Mouse (Mus musculus) liver, embryonic 14.5 days (tissue): ENCODE measurements around the gene Nol12. TPM values are rescaled to one million over a fixed set of nuclear protein-coding genes. Genes with fewer than 3 reads are reported as not detected.

ENCODE experiments used
- ATAC-seq: fragments of 200-750 bp; cut with Nextera tagmentation; 2 replicates; pipeline ENCODE4 v1.8.0; 2017; ENCODE audit warnings: moderate number of reproducible peaks, mild to moderate bottlenecking, moderate library complexity; ENCODE audit not compliant: insufficient read depth
- DNase-seq, 3 experiments: peaks; one replicate each; pipeline ENCODE4 v3.0.0-alpha.2; 2012 to 2013; ENCODE audit warnings: low read depth in 3 of 3, low spot score in 3 of 3
- H3K27ac ChIP-seq: fragments of 300-500 bp; sonication (generic); 2 replicates; pipeline ENCODE4 v1.5.1; 2014; ENCODE audit warnings: moderate library complexity, mild to moderate bottlenecking, control low read depth, inconsistent platforms
- H3K27me3 ChIP-seq: fragments of 300-500 bp; sonication (generic); 2 replicates; pipeline ENCODE4 v1.6.1; 2014; ENCODE audit warnings: mild to moderate bottlenecking, low read length, moderate library complexity; ENCODE audit not compliant: control insufficient read depth, insufficient read depth
- H3K36me3 ChIP-seq: fragments of 300-500 bp; sonication (generic); replicated peaks from 2 replicates; pipeline ENCODE4 v1.6.1; 2014; ENCODE audit warnings: low read depth; ENCODE audit not compliant: control insufficient read depth, insufficient read depth
- H3K4me1 ChIP-seq, 2 experiments: fragments of 200-500 bp in 1 of 2; fragments of 300-500 bp in 1 of 2; sonication (generic) in 1 of 2; replicated peaks; 2 replicates each; pipeline ENCODE4 v1.6.1; 2012 to 2014; ENCODE audit warnings: antibody characterized with exemption in 1 of 2, inconsistent platforms in 1 of 2, low read length in 1 of 2; ENCODE audit not compliant: control insufficient read depth in 2 of 2, insufficient read depth in 2 of 2
- H3K4me2 ChIP-seq: fragments of 300-500 bp; sonication (generic); 2 replicates; pipeline ENCODE4 v1.6.1; 2014; ENCODE audit warnings: low read depth, mild to moderate bottlenecking, control low read depth, moderate library complexity
- H3K4me3 ChIP-seq, 2 experiments: fragments of 200-500 bp in 1 of 2; fragments of 300-500 bp in 1 of 2; sonication (generic) in 1 of 2; 2 replicates each; pipeline ENCODE4 v1.5.1; 2012 to 2014; ENCODE audit warnings: low read depth in 2 of 2, low read length in 2 of 2, mild to moderate bottlenecking in 2 of 2, control low read depth in 1 of 2, inconsistent platforms in 1 of 2, moderate library complexity in 1 of 2; ENCODE audit not compliant: insufficient read depth in 1 of 2
- H3K9ac ChIP-seq: fragments of 300-500 bp; sonication (generic); replicated peaks from 2 replicates; pipeline ENCODE4 v1.6.1; 2014; ENCODE audit warnings: mild to moderate bottlenecking, control low read depth, moderate library complexity
- H3K9me3 ChIP-seq: fragments of 300-500 bp; sonication (generic); 2 replicates; pipeline ENCODE4 v1.6.1; 2016; ENCODE audit warnings: low read length, mixed read lengths; ENCODE audit not compliant: control insufficient read depth
- CTCF ChIP-seq: IDR thresholded peaks from 2 replicates; pipeline ENCODE4 v1.5.1; 2016; ENCODE audit warnings: antibody characterized with exemption, low read depth, control low read depth
- EP300 ChIP-seq: IDR thresholded peaks from 2 replicates; pipeline ENCODE4 v1.6.1; 2016; ENCODE audit warnings: antibody characterized with exemption, low read depth
- WGBS: fragments of 180-500 bp; shearing (Covaris S2); extraction: QIAGEN DNeasy Blood & Tissue Kit; methylation state at CpG from one replicate; pipeline ENCODE4 v1.1.7; 2014; ENCODE audit not compliant: insufficient replicate concordance; 5-methylcytosine and 5-hydroxymethylcytosine counted together
- polyA plus RNA-seq, 2 experiments: library from polyadenylated mRNA; depleted of rRNA in 1 of 2; stranded (reverse) in 1 of 2; unstranded in 1 of 2; fragments of >200 nt; fragmentation: Nextera tagmentation in 1 of 2; extraction: Ambion mirVana in 1 of 2; gene quantifications; 2 replicates each; pipeline versions ENCODE4 v1.2.1 to v1.2.3; 2012 to 2014

The Nol12 gene
- polyA plus RNA-seq, 2 experiments = 17.5 to 32.7 TPM

DNA sequence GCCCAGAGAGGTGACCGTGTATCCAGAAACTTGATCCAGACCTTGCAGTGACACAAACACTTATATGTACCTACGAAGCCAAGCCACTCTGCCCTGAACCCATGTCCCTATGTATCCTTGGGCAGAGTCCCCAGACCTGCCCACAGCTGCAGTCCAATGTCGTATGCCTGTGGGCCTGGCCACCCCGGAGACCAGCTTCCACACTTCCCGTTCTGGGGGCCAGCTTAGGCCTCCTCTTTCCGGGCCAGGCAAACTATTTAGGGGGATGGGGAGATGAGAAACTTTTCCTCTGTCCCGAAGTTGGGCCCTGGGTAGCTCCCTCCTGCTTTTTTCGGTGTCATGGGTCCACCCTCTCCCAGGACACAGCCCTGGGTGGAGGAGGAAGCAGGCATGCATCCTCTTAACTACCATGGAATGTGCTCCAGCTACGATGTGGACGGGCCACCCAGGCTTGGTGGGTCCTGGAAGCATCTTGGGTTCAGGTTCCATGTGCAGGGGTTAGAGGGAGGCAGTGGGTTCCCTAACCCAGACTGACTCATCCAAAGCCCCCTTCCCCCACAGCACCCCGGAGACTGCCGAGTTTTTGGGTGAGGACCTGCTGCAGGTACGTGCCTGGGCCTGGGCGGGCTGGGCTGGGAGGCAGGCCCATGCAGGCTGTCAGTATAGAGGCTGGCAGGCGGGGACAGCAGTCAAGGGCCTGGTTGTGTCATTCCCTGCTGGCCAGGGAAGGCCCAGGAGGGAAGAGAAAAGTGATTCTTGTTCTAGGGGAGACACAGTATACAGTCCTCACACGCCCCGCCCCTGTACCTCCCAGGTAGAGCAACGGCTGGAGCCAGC is 33.9 kb upstream of the Nol12 start:
- no peaks in the 10 kb centered on the region for H3K9me3 ChIP-seq
- no peak for TF ChIP-seq EP300
- 18% methylated on average over 18 of the region's 18 CpGs for WGBS
- H3K27me3 ChIP-seq = no peaks in the 10 kb centered on the region
- DNase-seq = no peak
- ATAC-seq = no peak
- H3K4me2 ChIP-seq = peak overlapping the region; percentile 94
- H3K4me3 ChIP-seq = peak overlapping the region; percentile 80 to 81
- H3K27ac ChIP-seq = no peak overlapping the region
- peaks cover 6% of the 10 kb centered on the region for H3K36me3 ChIP-seq
- H3K4me1 ChIP-seq = peaks cover 33 to 45% of the 10 kb centered on the region in 2 experiments
- peak overlapping the region; percentile 77 for H3K9ac ChIP-seq

DNA sequence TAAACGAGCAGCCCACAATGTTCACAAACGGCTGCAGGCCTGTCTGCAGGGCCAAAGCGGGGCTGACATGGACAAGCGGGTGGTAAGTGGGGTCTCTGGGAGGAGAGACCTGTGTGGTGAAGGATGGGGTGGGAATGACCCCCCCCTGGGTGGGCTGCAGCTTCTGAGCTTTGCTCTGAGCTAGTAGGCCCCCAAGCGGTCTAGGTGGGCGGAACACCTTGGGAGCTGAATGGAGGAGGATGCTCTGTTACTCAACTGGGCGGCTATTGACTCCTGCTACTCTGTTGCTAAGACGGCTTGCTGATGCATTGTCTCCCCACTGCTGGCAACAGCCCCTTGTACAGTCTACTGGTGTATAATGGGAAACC is 33.3 kb upstream of the Nol12 start:
- WGBS = 69% methylated on average over 8 of the region's 8 CpGs

DNA sequence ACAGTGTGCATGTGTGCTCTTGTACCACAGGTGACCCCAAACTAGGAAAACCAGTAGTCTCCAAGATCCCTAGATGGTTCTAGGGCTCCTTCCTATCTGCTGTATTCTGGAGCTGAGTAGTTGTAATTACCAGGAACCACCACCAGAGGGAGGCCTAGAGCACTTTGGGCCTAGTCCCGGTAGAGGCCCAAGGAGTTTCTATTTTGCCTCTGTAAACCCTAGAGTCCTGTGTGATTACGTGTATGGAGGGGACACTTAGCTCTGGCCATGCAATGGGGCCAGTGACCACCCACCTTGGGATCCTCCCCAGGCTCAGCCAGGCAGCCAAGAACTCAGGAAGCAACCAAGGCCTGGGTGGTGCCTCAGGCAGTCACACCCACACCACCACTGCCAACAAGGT is 31.5 kb upstream of the Nol12 start:
- 15% methylated on average over 2 of the region's 2 CpGs for WGBS
- Histone ChIP-seq H3K9me3 (no peaks in the 10 kb centered on the region), H3K4me1 (peaks cover 9 to 22% of the 10 kb centered on the region in 2 experiments), H3K27ac (no peak overlapping the region), H3K9ac (no peak overlapping the region), H3K4me2 (no peak overlapping the region), H3K36me3 (peaks cover 26% of the 10 kb centered on the region), H3K27me3 (no peaks in the 10 kb centered on the region), H3K4me3 (no peak overlapping the region)
- TF ChIP-seq EP300 (no peak), CTCF (peak; percentile 96)
- DNase-seq (peak in 2 of 3 experiments; percentile 67 to 68), ATAC-seq (no peak)

More for the DNA sequence above, 33.3 kb upstream of the Nol12 start:
- Histone ChIP-seq H3K4me1 (peaks cover 27 to 39% of the 10 kb centered on the region in 2 experiments), H3K4me2 (peak overlapping the region; percentile 94), H3K9me3 (no peaks in the 10 kb centered on the region), H3K4me3 (peak overlapping the region in 1 of 2 experiments; percentile 80; a peak in 1 of 4 replicates), H3K27me3 (no peaks in the 10 kb centered on the region), H3K9ac (no peak overlapping the region), H3K36me3 (peaks cover 10% of the 10 kb centered on the region), H3K27ac (no peak overlapping the region)
- no peak for DNase-seq
- no peak for TF ChIP-seq EP300
- TF ChIP-seq CTCF = no peak
- no peak for ATAC-seq

DNA sequence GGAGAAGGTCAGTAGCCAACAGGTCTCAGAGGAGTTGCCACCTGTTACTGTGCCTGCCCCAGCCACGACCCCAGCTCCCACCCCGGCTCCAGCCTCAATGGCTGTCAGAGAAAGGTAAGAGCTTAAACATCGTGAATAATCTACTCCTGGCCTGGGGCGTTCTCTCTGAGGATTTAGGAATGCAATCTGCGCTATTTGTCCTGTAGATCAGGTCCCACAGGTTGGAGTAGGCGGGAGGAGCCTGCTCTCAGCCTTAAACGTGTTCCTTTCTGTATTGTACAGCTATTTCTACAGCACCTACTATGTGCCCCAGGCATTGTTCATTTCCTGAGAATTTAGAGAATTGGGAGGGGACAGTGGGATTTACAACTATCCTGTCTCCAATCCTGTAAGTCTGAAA is 26.3 kb upstream of the Nol12 start:
- no peaks in the 10 kb centered on the region for H3K27me3 ChIP-seq
- no peaks in the 10 kb centered on the region for H3K9me3 ChIP-seq
- no peak overlapping the region for H3K4me2 ChIP-seq
- ATAC-seq (no peak), DNase-seq (no peak)
- peaks cover 32% of the 10 kb centered on the region for H3K36me3 ChIP-seq
- 78% methylated on average over 7 of the region's 7 CpGs for WGBS
- H3K9ac ChIP-seq = no peak overlapping the region
- no peak overlapping the region for H3K27ac ChIP-seq
- TF ChIP-seq CTCF (no peak), EP300 (no peak)
- H3K4me3 ChIP-seq = no peak overlapping the region
- peaks cover 2 to 3% of the 10 kb centered on the region in 2 experiments; a peak in 3 of 4 replicates for H3K4me1 ChIP-seq

- H3K36me3 ChIP-seq = peaks cover 32% of the 10 kb centered on the region
- no peak overlapping the region for H3K4me3 ChIP-seq
- H3K27ac ChIP-seq = no peak overlapping the region
- H3K9me3 ChIP-seq = no peaks in the 10 kb centered on the region
- H3K4me1 ChIP-seq = peaks cover 2% of the 10 kb centered on the region in 2 experiments; a peak in 2 of 4 replicates
- DNase-seq (no peak), ATAC-seq (no peak)
- no peaks in the 10 kb centered on the region for H3K27me3 ChIP-seq
- H3K9ac ChIP-seq = no peak overlapping the region
- no peak overlapping the region for H3K4me2 ChIP-seq
- 50% methylated on average over 8 of the region's 8 CpGs for WGBS
- no peak for TF ChIP-seq CTCF
- TF ChIP-seq EP300 = no peak
These were observed 25.8 kb upstream of the Nol12 start for GRCm38 (mm10) chr15:78908982-78909381.
